Mouse (Mus musculus) liver, postnatal 0 days (tissue): ENCODE data around the gene 4930402H24Rik. TPM values are rescaled to one million over a fixed set of nuclear protein-coding genes. Genes with fewer than 3 reads are reported as not detected.

Source experiments
- ATAC-seq: fragments of 200-750 bp; cut with Nextera tagmentation; 2 replicates; pipeline ENCODE4 v1.8.0; 2017; ENCODE audit warnings: mild to moderate bottlenecking, moderate library complexity
- DNase-seq: peaks from one replicate; pipeline ENCODE4 v3.0.0-alpha.2; 2016
- H3K27ac ChIP-seq: fragments of 300-500 bp; sonication (generic); 2 replicates; pipeline ENCODE4 v1.5.1; 2014; ENCODE audit warnings: antibody characterized with exemption, moderate library complexity, mild to moderate bottlenecking, low read depth
- H3K27me3 ChIP-seq: fragments of 300-500 bp; sonication (generic); 2 replicates; pipeline ENCODE4 v1.6.1; 2014; ENCODE audit warnings: low read length, control low read depth, mixed read lengths; ENCODE audit not compliant: insufficient read depth
- H3K36me3 ChIP-seq: fragments of 300-500 bp; sonication (generic); replicated peaks from 2 replicates; pipeline ENCODE4 v1.6.1; 2014; ENCODE audit warnings: mild to moderate bottlenecking, control low read depth, low read length, moderate library complexity, mixed read lengths; ENCODE audit not compliant: insufficient read depth
- H3K4me1 ChIP-seq: fragments of 300-500 bp; sonication (generic); 2 replicates; pipeline ENCODE4 v1.6.1; 2014; ENCODE audit warnings: antibody characterized with exemption, mild to moderate bottlenecking, control low read depth; ENCODE audit not compliant: insufficient read depth
- H3K4me2 ChIP-seq: fragments of 300-500 bp; sonication (generic); 2 replicates; pipeline ENCODE4 v1.6.1; 2014; ENCODE audit warnings: low read depth, mild to moderate bottlenecking, low read length, moderate library complexity, mixed read lengths
- H3K4me3 ChIP-seq: fragments of 300-500 bp; sonication (generic); 2 replicates; pipeline ENCODE4 v1.5.1; 2014; ENCODE audit warnings: low read depth, low read length
- H3K9ac ChIP-seq: fragments of 300-500 bp; sonication (generic); replicated peaks from 2 replicates; pipeline ENCODE4 v1.6.1; 2014; ENCODE audit warnings: mild to moderate bottlenecking, moderate library complexity
- H3K9me3 ChIP-seq: fragments of 300-500 bp; sonication (generic); 2 replicates; pipeline ENCODE4 v1.6.1; 2016; ENCODE audit warnings: mild to moderate bottlenecking, control low read depth, low read length, mixed read lengths
- CTCF ChIP-seq: sonication (generic); IDR thresholded peaks from 2 replicates; pipeline ENCODE4 v1.5.1; 2016; ENCODE audit warnings: antibody characterized with exemption, low read depth
- EP300 ChIP-seq: IDR thresholded peaks from 2 replicates; pipeline ENCODE4 v1.6.1; 2016; ENCODE audit warnings: antibody characterized with exemption, low read depth, mild to moderate bottlenecking
- WGBS: fragments of 180-500 bp; shearing (Covaris S2); extraction: QIAGEN DNeasy Blood & Tissue Kit; methylation state at CpG from one replicate; pipeline ENCODE4 v1.1.7; 2014; ENCODE audit not compliant: insufficient replicate concordance; 5-methylcytosine and 5-hydroxymethylcytosine counted together
- polyA plus RNA-seq: library from polyadenylated mRNA; unstranded; fragments of >200 nt; fragmentation: Nextera tagmentation; extraction: Ambion mirVana; gene quantifications from 2 replicates; pipeline ENCODE4 v1.2.1, GENCODE M21; 2015

4930402H24Rik gene
- polyA plus RNA-seq, 1 experiment from 2014 or later = 8.9 TPM

DNA sequence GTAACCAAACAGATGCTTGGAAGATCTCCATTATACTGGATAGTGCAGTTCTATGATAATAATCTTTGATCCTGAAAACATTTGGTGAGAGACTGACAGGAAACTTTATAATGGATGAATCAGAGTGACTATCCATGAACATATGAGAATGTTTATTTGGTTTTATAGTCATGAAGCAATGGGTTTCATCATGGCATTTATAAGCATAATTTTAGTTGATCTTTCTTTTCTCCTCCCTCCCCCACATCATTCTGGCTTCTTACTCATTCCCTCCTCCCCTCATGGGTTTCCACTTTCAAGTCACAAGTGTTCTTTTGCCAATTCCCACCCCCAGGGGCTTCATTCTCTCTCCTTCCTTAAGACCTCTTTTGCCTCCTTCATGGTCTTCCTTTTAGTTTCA lies 19.2 kb downstream of the 4930402H24Rik start:
- H3K4me2 ChIP-seq = no peak overlapping the region

DNA sequence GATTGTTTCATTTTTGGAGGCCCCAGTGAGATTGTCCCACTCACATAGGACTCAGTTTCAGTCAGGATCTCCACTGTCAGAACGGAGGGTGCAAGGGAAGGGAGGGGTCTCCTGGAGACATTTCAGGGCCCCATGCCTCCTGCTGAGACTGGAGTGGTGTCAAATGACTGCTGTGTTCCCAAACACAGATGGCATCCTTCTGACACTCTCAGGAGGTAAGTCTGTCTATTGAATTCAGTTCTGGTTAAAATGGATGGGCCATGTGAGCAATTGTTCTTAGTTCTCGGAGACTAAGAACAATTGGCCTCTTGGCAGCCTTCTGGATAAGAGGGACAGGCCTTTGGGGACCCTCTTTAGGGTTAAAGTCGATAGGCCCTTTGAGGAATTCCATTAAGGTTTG lies 28.8 kb downstream of the 4930402H24Rik start:
- 73% methylated on average over 3 of the region's 3 CpGs for WGBS
- H3K27me3 ChIP-seq = no peaks in the 10 kb centered on the region
- H3K36me3 ChIP-seq = no peaks in the 10 kb centered on the region
- H3K4me2 ChIP-seq = no peak overlapping the region
- H3K9ac ChIP-seq = no peak overlapping the region
- H3K9me3 ChIP-seq = no peaks in the 10 kb centered on the region
- TF ChIP-seq CTCF (no peak), EP300 (no peak)
- H3K27ac ChIP-seq = no peak overlapping the region
- no peak for DNase-seq
- no peaks in the 10 kb centered on the region for H3K4me1 ChIP-seq
- H3K4me3 ChIP-seq = no peak overlapping the region
- no peak for ATAC-seq

More for the DNA sequence above, 19.2 kb downstream of the 4930402H24Rik start:
- ATAC-seq (no peak), DNase-seq (no peak)
- Histone ChIP-seq H3K9me3 (no peaks in the 10 kb centered on the region), H3K9ac (no peak overlapping the region), H3K27ac (no peak overlapping the region), H3K4me1 (no peaks in the 10 kb centered on the region), H3K4me3 (no peak overlapping the region), H3K36me3 (no peaks in the 10 kb centered on the region), H3K27me3 (no peaks in the 10 kb centered on the region)
- TF ChIP-seq CTCF = no peak
- TF ChIP-seq EP300 = no peak

DNA sequence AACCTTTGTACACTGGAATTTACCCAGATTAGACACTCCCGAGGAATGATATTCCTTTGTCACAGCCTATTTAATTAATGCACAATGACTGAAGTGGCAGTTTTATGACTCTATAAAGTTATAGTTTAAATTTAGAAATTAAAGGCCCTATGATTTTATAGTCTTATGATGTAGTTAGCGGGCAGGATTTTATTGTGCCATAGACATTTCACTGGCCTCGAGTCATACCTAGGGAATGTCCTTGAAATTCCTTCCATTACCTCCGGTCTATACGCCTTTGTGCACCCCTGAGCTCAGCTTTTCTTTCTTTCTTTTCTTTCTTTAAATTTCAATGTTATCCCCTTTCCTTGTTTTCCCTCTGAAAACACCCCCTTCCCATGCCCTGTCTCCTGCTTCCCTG lies 35.3 kb downstream of the 4930402H24Rik start:
- ATAC-seq (no peak), DNase-seq (no peak)
- H3K27ac ChIP-seq = no peak overlapping the region
- no peak overlapping the region for H3K9ac ChIP-seq
- H3K4me3 ChIP-seq = no peak overlapping the region
- no peaks in the 10 kb centered on the region for H3K36me3 ChIP-seq
- H3K4me1 ChIP-seq = no peaks in the 10 kb centered on the region
- no peak for TF ChIP-seq EP300
- no peak for TF ChIP-seq CTCF
- H3K4me2 ChIP-seq = no peak overlapping the region
- H3K9me3 ChIP-seq = no peaks in the 10 kb centered on the region
- H3K27me3 ChIP-seq = no peaks in the 10 kb centered on the region
- WGBS = 85% methylated on average over 5 of the region's 5 CpGs

DNA sequence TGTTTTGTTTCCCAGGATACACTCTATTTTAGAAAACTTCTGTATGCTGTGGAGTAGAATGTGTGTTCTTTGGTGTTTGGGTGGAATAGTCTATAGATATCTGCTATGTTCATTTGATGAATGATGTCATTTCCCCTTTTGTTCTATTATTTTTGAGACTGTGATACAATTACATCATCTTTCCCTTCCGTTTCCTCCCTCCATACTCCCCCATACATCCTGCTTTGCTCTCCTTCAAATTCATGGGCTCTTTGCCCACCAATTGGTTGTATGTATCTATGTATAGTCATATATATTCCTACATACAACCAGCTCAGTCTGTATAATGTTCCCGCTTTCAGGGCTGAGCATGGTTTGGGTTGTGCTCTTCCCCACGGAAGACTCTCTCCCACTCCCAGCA lies 44.1 kb downstream of the 4930402H24Rik start:
- no peak for DNase-seq
- Histone ChIP-seq H3K36me3 (no peaks in the 10 kb centered on the region), H3K4me2 (no peak overlapping the region), H3K27me3 (no peaks in the 10 kb centered on the region), H3K9me3 (no peaks in the 10 kb centered on the region), H3K4me1 (no peaks in the 10 kb centered on the region), H3K4me3 (no peak overlapping the region), H3K27ac (no peak overlapping the region), H3K9ac (no peak overlapping the region)
- no peak for TF ChIP-seq CTCF
- no peak for ATAC-seq
- WGBS = 74% methylated on average over 3 of the region's 3 CpGs

DNA sequence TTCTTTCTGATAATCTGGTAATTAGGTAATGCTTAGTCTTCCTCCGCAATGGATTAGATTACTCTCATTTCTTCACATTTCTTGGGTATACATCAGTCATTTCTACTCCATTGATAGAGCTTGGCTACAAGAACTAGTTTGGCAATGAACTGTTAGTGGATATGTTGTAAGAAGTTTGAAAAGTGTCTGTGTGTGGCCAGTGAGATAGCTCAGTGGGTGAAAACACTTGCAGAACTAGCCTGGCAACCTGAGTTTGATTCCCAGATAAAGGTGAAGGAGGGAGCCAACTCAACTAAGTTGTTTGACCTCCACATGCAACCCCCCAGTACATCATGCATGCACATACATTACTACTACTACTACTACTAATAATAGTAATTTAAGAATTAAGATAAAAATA lies 53.2 kb downstream of the 4930402H24Rik start:
- no peak for DNase-seq
- H3K27ac ChIP-seq = no peak overlapping the region
- H3K4me1 ChIP-seq = peaks cover 3% of the 10 kb centered on the region; the same call in 1 of the 2 replicates
- no peak for TF ChIP-seq EP300
- no peak for TF ChIP-seq CTCF
- no peaks in the 10 kb centered on the region for H3K9me3 ChIP-seq
- H3K27me3 ChIP-seq = no peaks in the 10 kb centered on the region
- WGBS = 95% methylated on average over 1 of the region's 1 CpGs
- H3K9ac ChIP-seq = no peak overlapping the region
- H3K4me3 ChIP-seq = no peak overlapping the region
- no peaks in the 10 kb centered on the region for H3K36me3 ChIP-seq
- ATAC-seq = no peak
- no peak overlapping the region for H3K4me2 ChIP-seq

DNA sequence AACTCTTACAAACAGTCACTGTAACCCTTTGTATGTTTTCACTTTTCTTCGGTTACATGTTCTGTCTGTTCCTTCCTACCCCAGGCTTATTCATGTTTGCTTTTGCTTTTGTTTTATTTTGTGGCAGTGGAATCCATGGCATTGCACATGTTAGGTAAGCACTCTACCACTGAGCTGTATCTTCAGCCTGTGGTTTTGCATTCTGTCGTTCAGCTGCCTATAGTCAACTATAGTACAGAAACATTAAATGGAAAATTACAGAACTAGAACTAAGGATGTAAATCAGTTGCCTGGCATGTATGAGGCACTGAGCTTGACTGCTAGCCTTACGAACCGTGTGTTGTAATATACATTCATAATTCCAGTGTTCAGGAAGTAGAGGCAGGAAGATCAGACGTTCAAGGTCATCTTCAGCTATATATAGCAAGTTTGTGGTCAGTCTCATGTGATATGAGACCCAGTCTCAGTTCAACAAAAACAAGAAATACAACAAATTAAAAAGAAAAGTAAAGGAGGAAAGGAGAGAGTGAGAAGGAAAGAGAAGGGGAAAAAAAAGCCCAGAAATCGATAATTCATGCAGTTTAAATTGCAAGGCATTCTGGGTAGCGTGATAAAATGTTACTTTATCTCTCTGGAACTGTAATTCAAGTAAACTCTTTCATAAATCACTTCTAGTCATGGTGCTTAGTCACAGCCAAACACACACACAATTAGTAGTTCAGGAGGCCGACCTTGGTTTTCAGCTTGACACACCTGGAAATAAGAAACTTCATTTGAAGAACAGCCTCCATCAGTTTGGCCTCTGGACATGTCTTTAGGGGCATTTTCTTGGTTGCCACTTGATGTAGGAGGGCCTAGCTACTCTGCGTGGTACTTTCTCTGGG lies 54.6 kb downstream of the 4930402H24Rik start:
- WGBS = 52% methylated on average over 9 of the region's 9 CpGs
- Histone ChIP-seq H3K9me3 (no peaks in the 10 kb centered on the region), H3K4me2 (no peak overlapping the region), H3K27ac (no peak overlapping the region), H3K36me3 (no peaks in the 10 kb centered on the region), H3K4me3 (no peak overlapping the region), H3K27me3 (no peaks in the 10 kb centered on the region), H3K4me1 (peaks cover 3% of the 10 kb centered on the region; the same call in 1 of the 2 replicates), H3K9ac (no peak overlapping the region)
- ATAC-seq (no peak), DNase-seq (no peak)
- no peak for TF ChIP-seq EP300
- TF ChIP-seq CTCF = no peak
